Mouse (Mus musculus) limb, embryonic 14.5 days (tissue): Measurements from ENCODE around the gene Supt7l. TPM values are rescaled to one million over a fixed set of nuclear protein-coding genes. Genes with fewer than 3 reads are reported as not detected.

ENCODE experiments used
- ATAC-seq: fragments of 200-750 bp; cut with Nextera tagmentation; 2 replicates; pipeline ENCODE4 v1.8.0; 2017; ENCODE audit warnings: low read depth, moderate number of reproducible peaks, moderate TSS enrichment; ENCODE audit not compliant: low FRiP score
- DNase-seq: peaks from one replicate; pipeline ENCODE4 v3.0.0-alpha.2; 2015; ENCODE audit warnings: low spot score
- H3K27ac ChIP-seq: fragments of 300-500 bp; sonication (generic); replicated peaks from 2 replicates; pipeline ENCODE4 v1.5.1; 2014; ENCODE audit warnings: low read depth, mild to moderate bottlenecking, low read length, moderate library complexity, mixed read lengths
- H3K27me3 ChIP-seq: fragments of 300-500 bp; sonication (generic); 2 replicates; pipeline ENCODE4 v1.6.1; 2014; ENCODE audit warnings: low read length, mixed read lengths; ENCODE audit not compliant: control insufficient read depth, insufficient read depth
- H3K36me3 ChIP-seq: fragments of 300-500 bp; sonication (generic); 2 replicates; pipeline ENCODE4 v1.6.1; 2014; ENCODE audit warnings: mild to moderate bottlenecking, low read length, moderate library complexity, mixed read lengths; ENCODE audit not compliant: control insufficient read depth, insufficient read depth
- H3K4me1 ChIP-seq: fragments of 300-500 bp; sonication (generic); 2 replicates; pipeline ENCODE4 v1.6.1; 2014; ENCODE audit warnings: antibody characterized with exemption, low read length, mixed read lengths; ENCODE audit not compliant: control insufficient read depth, insufficient read depth
- H3K4me2 ChIP-seq: fragments of 300-500 bp; sonication (generic); replicated peaks from 2 replicates; pipeline ENCODE4 v1.6.1; 2014; ENCODE audit warnings: low read depth, mild to moderate bottlenecking, low read length, moderate library complexity; ENCODE audit not compliant: severe bottlenecking
- H3K4me3 ChIP-seq: fragments of 300-500 bp; sonication (generic); replicated peaks from 2 replicates; pipeline ENCODE4 v1.5.1; 2014; ENCODE audit warnings: low read length
- H3K9ac ChIP-seq: fragments of 300-500 bp; sonication (generic); 2 replicates; pipeline ENCODE4 v1.6.1; 2014; ENCODE audit warnings: mild to moderate bottlenecking, low read depth, low read length, moderate library complexity; ENCODE audit not compliant: severe bottlenecking
- H3K9me3 ChIP-seq: fragments of 300-500 bp; sonication (generic); 2 replicates; pipeline ENCODE4 v1.6.1; 2016; ENCODE audit warnings: low read length; ENCODE audit not compliant: control insufficient read depth
- POLR2A ChIP-seq: fragments of 200-500 bp; IDR thresholded peaks from 2 replicates; pipeline ENCODE4 v1.8.0; 2012; ENCODE audit warnings: inconsistent platforms, mild to moderate bottlenecking, moderate library complexity, borderline replicate concordance; ENCODE audit not compliant: insufficient read depth, insufficient read length; ENCODE audit errors: extremely low read depth
- WGBS: fragments of 180-500 bp; shearing (Covaris S2); extraction: QIAGEN DNeasy Blood & Tissue Kit; methylation state at CpG from one replicate; pipeline ENCODE4 v1.1.7; 2014; 5-methylcytosine and 5-hydroxymethylcytosine counted together
- polyA plus RNA-seq, 2 experiments: library from polyadenylated mRNA; depleted of rRNA in 1 of 2; stranded (reverse) in 1 of 2; unstranded in 1 of 2; fragments of >200 nt; fragmentation: Nextera tagmentation in 1 of 2; extraction: Ambion mirVana in 1 of 2; gene quantifications; 2 replicates each; pipeline versions ENCODE4 v1.2.1 to v1.2.3; 2012 to 2014

Gene Supt7l
- polyA plus RNA-seq, 2 experiments, result 11.4 to 18.0 TPM

DNA sequence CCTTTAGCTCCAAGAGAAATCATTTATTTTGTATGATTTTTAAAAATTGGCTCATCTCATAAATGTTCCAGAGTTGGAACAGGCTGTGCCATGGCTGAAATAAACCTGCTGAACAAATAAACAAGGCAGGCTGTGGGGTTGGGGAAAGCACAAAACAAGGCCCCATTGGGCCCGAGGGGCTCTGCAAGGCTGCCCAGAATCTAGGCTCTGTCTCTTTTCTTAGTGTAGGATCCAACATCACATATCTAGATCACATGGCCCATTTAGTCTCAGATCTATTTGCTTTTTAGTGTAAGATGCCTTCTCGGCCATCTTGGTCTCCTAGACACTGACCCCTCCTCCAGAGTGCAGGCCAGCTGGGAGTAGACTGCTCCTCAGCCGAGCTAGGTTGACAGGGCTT lies 38.9 kb upstream of the Supt7l start:
- Histone ChIP-seq H3K36me3 (peaks cover 16% of the 10 kb centered on the region), H3K4me2 (no peak overlapping the region), H3K27me3 (no peaks in the 10 kb centered on the region), H3K4me1 (peaks cover 13% of the 10 kb centered on the region; the same call in 1 of the 2 replicates), H3K9me3 (no peaks in the 10 kb centered on the region), H3K4me3 (no peak overlapping the region), H3K27ac (no peak overlapping the region), H3K9ac (no peak overlapping the region)
- 70% methylated on average over 3 of the region's 3 CpGs for WGBS
- no peak for DNase-seq
- no peak for TF ChIP-seq POLR2A
- no peak for ATAC-seq

DNA sequence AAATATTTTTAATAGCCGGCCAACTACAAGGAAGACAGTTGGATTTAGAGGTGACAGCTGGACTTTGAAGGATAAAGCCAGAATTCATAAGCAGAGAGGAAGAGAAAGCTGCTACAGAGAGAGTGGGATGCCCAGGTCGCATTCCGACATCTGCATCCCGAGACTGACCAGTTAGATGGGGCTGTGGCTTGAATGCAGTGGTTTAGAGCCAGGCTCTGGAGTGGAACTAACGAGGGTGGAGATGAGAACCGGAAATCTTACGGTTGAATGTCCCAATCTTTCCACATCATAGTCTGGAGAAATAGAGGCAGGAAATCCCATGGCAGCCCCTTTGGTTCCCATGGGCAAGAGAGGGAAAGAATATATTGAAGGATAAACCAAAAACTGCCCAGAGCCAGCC lies 38.4 kb upstream of the Supt7l start:
- no peak overlapping the region for H3K4me3 ChIP-seq
- ATAC-seq, result no peak
- no peaks in the 10 kb centered on the region for H3K27me3 ChIP-seq
- TF ChIP-seq POLR2A, result no peak
- no peak overlapping the region for H3K9ac ChIP-seq
- H3K4me2 ChIP-seq, result no peak overlapping the region
- peaks cover 8% of the 10 kb centered on the region; the same call in 1 of the 2 replicates for H3K4me1 ChIP-seq
- no peaks in the 10 kb centered on the region for H3K9me3 ChIP-seq
- DNase-seq, result no peak
- H3K36me3 ChIP-seq, result peaks cover 18% of the 10 kb centered on the region
- WGBS, result 83% methylated on average over 7 of the region's 7 CpGs
- H3K27ac ChIP-seq, result no peak overlapping the region

DNA sequence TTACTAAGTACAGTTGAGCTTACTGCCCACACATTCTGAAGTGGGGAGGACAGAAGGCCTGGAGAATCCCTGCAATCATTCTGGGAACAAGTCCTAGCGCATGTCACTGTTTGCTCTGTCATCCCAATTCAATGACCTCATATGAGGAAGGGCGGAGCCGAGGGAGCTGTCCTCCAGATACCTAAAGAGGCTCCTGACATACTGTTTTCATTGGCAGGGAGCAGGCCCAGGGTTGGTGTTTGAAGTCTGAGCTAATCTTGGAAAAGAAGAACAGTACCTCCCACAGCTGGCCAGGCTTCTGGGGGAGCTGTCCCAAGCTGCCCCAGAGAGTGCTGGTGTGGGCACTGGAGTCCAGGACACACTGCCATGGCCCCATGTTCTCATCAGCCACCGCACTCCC lies 37.4 kb upstream of the Supt7l start:
- H3K4me2 ChIP-seq, result no peak overlapping the region
- no peak for ATAC-seq
- 0 out of 2 replicates have a peak, but pooled peaks cover 3% of the 10 kb centered on the region for H3K4me1 ChIP-seq
- no peak for TF ChIP-seq POLR2A
- no peak overlapping the region for H3K4me3 ChIP-seq
- H3K36me3 ChIP-seq, result peaks cover 25% of the 10 kb centered on the region
- H3K27ac ChIP-seq, result no peak overlapping the region
- H3K9me3 ChIP-seq, result no peaks in the 10 kb centered on the region
- no peak for DNase-seq
- no peaks in the 10 kb centered on the region for H3K27me3 ChIP-seq
- H3K9ac ChIP-seq, result no peak overlapping the region
- WGBS, result 83% methylated on average over 4 of the region's 4 CpGs

DNA sequence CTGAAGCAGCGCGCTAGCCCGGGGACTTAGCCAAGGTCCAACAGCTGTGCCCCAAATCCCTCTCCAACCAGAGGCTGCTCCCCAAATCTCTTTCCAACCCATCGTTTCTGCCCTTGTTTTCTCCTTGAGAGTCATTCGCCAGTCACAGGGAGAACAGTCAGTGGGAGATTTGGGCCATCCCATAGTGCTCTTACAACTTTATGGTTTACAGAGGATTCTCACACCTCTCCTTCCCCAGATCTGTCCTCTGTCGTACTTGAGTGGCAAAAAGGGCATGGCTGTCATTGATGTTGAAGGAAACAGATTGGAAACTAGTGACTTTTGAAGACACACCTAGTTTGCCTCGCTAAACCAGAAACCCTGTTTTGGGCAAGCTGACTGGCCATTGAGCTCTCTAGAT lies 36.3 kb upstream of the Supt7l start:
- Histone ChIP-seq H3K27ac (0 out of 2 replicates have a peak overlapping the region, but pooled peaks have one; percentile 33), H3K9ac (0 out of 2 replicates have a peak overlapping the region, but pooled peaks have one; percentile 5), H3K36me3 (peaks cover 34% of the 10 kb centered on the region), H3K4me3 (no peak overlapping the region), H3K4me1 (0 out of 2 replicates have a peak, but pooled peaks cover 3% of the 10 kb centered on the region), H3K4me2 (0 out of 2 replicates have a peak overlapping the region, but pooled peaks have one; percentile 10), H3K27me3 (no peaks in the 10 kb centered on the region), H3K9me3 (no peaks in the 10 kb centered on the region)
- 35% methylated on average over 7 of the region's 7 CpGs for WGBS
- ATAC-seq, result 0 out of 2 replicates have a peak, but pooled peaks have one; percentile 9
- no peak for DNase-seq
- no peak for TF ChIP-seq POLR2A

DNA sequence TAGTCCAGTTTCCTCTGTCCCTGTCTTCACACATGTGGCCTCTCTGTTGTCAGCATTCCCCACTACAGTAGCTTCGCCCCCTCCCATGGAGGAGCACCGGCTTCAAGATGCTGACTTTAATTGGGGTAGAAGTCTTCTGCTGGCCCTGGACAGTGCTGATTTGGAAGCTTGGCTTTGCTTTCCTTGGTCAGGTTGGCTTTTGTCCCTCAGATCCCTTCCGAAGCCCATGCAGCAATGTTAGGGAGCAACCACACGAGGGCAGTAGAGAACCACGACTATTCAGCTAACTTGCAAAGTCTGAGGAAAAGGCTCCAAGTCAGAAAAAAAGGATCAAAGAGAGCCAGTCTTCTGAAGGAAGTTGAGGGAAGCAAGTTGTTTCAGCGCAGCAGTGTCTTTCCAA lies 35.9 kb upstream of the Supt7l start:
- Histone ChIP-seq H3K4me2 (0 out of 2 replicates have a peak overlapping the region, but pooled peaks have one; percentile 10), H3K4me1 (0 out of 2 replicates have a peak, but pooled peaks cover 3% of the 10 kb centered on the region), H3K27me3 (no peaks in the 10 kb centered on the region), H3K27ac (no peak overlapping the region), H3K36me3 (peaks cover 38% of the 10 kb centered on the region), H3K9ac (0 out of 2 replicates have a peak overlapping the region, but pooled peaks have one; percentile 5), H3K4me3 (no peak overlapping the region), H3K9me3 (no peaks in the 10 kb centered on the region)
- no peak for TF ChIP-seq POLR2A
- ATAC-seq, result 0 out of 2 replicates have a peak, but pooled peaks have one; percentile 41
- DNase-seq, result peak; percentile 89
- 9% methylated on average over 6 of the region's 6 CpGs for WGBS
